Mouse (Mus musculus) embryonic facial prominence, embryonic 15.5 days (tissue): ENCODE results near the gene Unc119b. TPM values are rescaled to one million over a fixed set of nuclear protein-coding genes. Genes with fewer than 3 reads are reported as not detected.
"Not testable (repeated sequence)": the region's sequence is repeated elsewhere in the genome, so short reads cannot be mapped to it uniquely, and the experiment has no call there.

Experiments
- ATAC-seq: fragments of 200-750 bp; cut with Nextera tagmentation; 2 replicates; pipeline ENCODE4 v1.8.0; 2017; ENCODE audit warnings: low read depth, moderate TSS enrichment; ENCODE audit not compliant: insufficient number of reproducible peaks, low FRiP score, low TSS enrichment
- H3K27ac ChIP-seq: fragments of 300-500 bp; sonication (generic); replicated peaks from 2 replicates; pipeline ENCODE4 v1.5.1; 2015; ENCODE audit warnings: mild to moderate bottlenecking, inconsistent platforms
- H3K27me3 ChIP-seq: fragments of 300-500 bp; sonication (generic); 2 replicates; pipeline ENCODE4 v1.6.1; 2015; ENCODE audit warnings: inconsistent platforms
- H3K36me3 ChIP-seq: fragments of 300-500 bp; sonication (generic); 2 replicates; pipeline ENCODE4 v1.6.1; 2015; ENCODE audit warnings: mild to moderate bottlenecking, inconsistent platforms
- H3K4me1 ChIP-seq: fragments of 300-500 bp; sonication (generic); 2 replicates; pipeline ENCODE4 v1.6.1; 2015; ENCODE audit warnings: inconsistent platforms
- H3K4me2 ChIP-seq: fragments of 300-500 bp; sonication (generic); replicated peaks from 2 replicates; pipeline ENCODE4 v1.6.1; 2015; ENCODE audit warnings: mild to moderate bottlenecking, inconsistent platforms
- H3K4me3 ChIP-seq: fragments of 300-500 bp; sonication (generic); replicated peaks from 2 replicates; pipeline ENCODE4 v1.5.1; 2015; ENCODE audit warnings: mild to moderate bottlenecking, inconsistent platforms
- H3K9ac ChIP-seq: fragments of 300-500 bp; sonication (generic); 2 replicates; pipeline ENCODE4 v1.6.1; 2015; ENCODE audit warnings: inconsistent platforms
- H3K9me3 ChIP-seq: fragments of 300-500 bp; sonication (generic); replicated peaks from 2 replicates; pipeline ENCODE4 v1.6.1; 2016; ENCODE audit warnings: inconsistent platforms
- WGBS: fragments of 180-500 bp; shearing (Covaris S2); methylation state at CpG from one replicate; pipeline ENCODE4 v1.1.7; 2015; 5-methylcytosine and 5-hydroxymethylcytosine counted together
- polyA plus RNA-seq: library from polyadenylated mRNA; unstranded; fragments of >200 nt; fragmentation: Nextera tagmentation; extraction: Ambion mirVana; gene quantifications from 2 replicates; pipeline ENCODE4 v1.2.1, GENCODE M21; 2015

Gene Unc119b
- polyA plus RNA-seq, 1 experiment from 2014 or later: 42.2 TPM

- H3K36me3 ChIP-seq: peaks cover 45% of the 10 kb centered on the region
- no peaks in the 10 kb centered on the region for H3K27me3 ChIP-seq
- H3K4me3 ChIP-seq: no peak overlapping the region
- ATAC-seq: no peak
- no peaks in the 10 kb centered on the region; the same call in 1 of the 2 replicates for H3K4me1 ChIP-seq
- H3K9ac ChIP-seq: no peak overlapping the region
- 77% methylated on average over 5 of the region's 5 CpGs for WGBS
- no peak overlapping the region for H3K4me2 ChIP-seq
- H3K27ac ChIP-seq: no peak overlapping the region
- no peaks in the 10 kb centered on the region for H3K9me3 ChIP-seq
Measured at GRCm38 (mm10) chr5:115081636-115082035, 53.1 kb downstream of the Unc119b start.

- no peak overlapping the region for H3K4me3 ChIP-seq
- no peaks in the 10 kb centered on the region for H3K27me3 ChIP-seq
- peaks cover 12% of the 10 kb centered on the region for H3K4me1 ChIP-seq
- H3K27ac ChIP-seq: no peak overlapping the region
- H3K36me3 ChIP-seq: peaks cover 25% of the 10 kb centered on the region
- H3K9me3 ChIP-seq: no peaks in the 10 kb centered on the region
- no peak overlapping the region for H3K4me2 ChIP-seq
- no peak overlapping the region for H3K9ac ChIP-seq
- 60% methylated on average over 5 of the region's 5 CpGs for WGBS
- ATAC-seq: no peak
Measured at GRCm38 (mm10) chr5:115076144-115076901, 58.5 kb downstream of the Unc119b start.

- no peak for ATAC-seq
- Histone ChIP-seq H3K27ac (no peak overlapping the region), H3K36me3 (peaks cover 23% of the 10 kb centered on the region), H3K27me3 (no peaks in the 10 kb centered on the region), H3K4me1 (peaks cover 15% of the 10 kb centered on the region), H3K4me2 (no peak overlapping the region), H3K4me3 (no peak overlapping the region), H3K9me3 (no peaks in the 10 kb centered on the region), H3K9ac (no peak overlapping the region)
- WGBS: 68% methylated on average over 4 of the region's 4 CpGs
Measured at GRCm38 (mm10) chr5:115074749-115075148, 60.0 kb downstream of the Unc119b start.

GRCm38 (mm10) chr5:115073306-115073705 lies 61.5 kb downstream of the Unc119b start:
- 89% methylated on average over 8 of the region's 8 CpGs for WGBS

More at GRCm38 (mm10) chr5:115073306-115073705, 61.5 kb downstream of the Unc119b start:
- H3K9ac ChIP-seq, H3K4me3 ChIP-seq, H3K9me3 ChIP-seq, ATAC-seq, H3K27ac ChIP-seq, H3K27me3 ChIP-seq, H3K4me2 ChIP-seq: not testable (repeated sequence)
- peaks cover 23% of the 10 kb centered on the region for H3K36me3 ChIP-seq
- H3K4me1 ChIP-seq: peaks cover 15% of the 10 kb centered on the region

Other genes starting within 250 kb of the Unc119b start
- gene Oasl2, start 238.0 kb downstream of the Unc119b start, polyA plus RNA-seq: 4.8 and 6.5 TPM in 2 replicates
- 0.45 and 0.89 TPM in 2 replicates for gene Oasl1, start 211.7 kb downstream of the Unc119b start, polyA plus RNA-seq
- 61.8 and 69.0 TPM in 2 replicates for gene 2210016L21Rik, start 192.8 kb downstream of the Unc119b start, polyA plus RNA-seq
- gene Hnf1a, start 163.9 kb downstream of the Unc119b start, polyA plus RNA-seq: 0.07 TPM in 1 of 2 replicates, not detected in the other
- gene Sppl3, start 123.8 kb downstream of the Unc119b start, polyA plus RNA-seq: 20.9 and 24.9 TPM in 2 replicates
- 39.7 and 50.0 TPM in 2 replicates for gene Gm10401, start 36.7 kb downstream of the Unc119b start, polyA plus RNA-seq
- gene Acads, start 15.6 kb downstream of the Unc119b start, polyA plus RNA-seq: 47.8 and 48.2 TPM in 2 replicates
- gene Mlec, start 23.2 kb upstream of the Unc119b start, polyA plus RNA-seq: 95.1 and 98.4 TPM in 2 replicates
- gene Cabp1, start 59.4 kb upstream of the Unc119b start, polyA plus RNA-seq: 2.6 and 3.0 TPM in 2 replicates
- gene Pop5, start 100.9 kb upstream of the Unc119b start, polyA plus RNA-seq: 90.1 and 92.0 TPM in 2 replicates
- gene Rnf10, start 137.9 kb upstream of the Unc119b start, polyA plus RNA-seq: 158 and 170 TPM in 2 replicates
- gene Coq5, start 144.7 kb upstream of the Unc119b start, polyA plus RNA-seq: 37.3 and 37.6 TPM in 2 replicates
- 1,800 and 1,802 TPM in 2 replicates for gene Dynll1, start 166.0 kb upstream of the Unc119b start, polyA plus RNA-seq
- 263 and 264 TPM in 2 replicates for gene Srsf9, start 192.2 kb upstream of the Unc119b start, polyA plus RNA-seq
- 28.7 and 33.9 TPM in 2 replicates for gene Gatc, start 206.2 kb upstream of the Unc119b start, polyA plus RNA-seq
- gene Triap1, start 206.2 kb upstream of the Unc119b start, polyA plus RNA-seq: 56.4 and 66.2 TPM in 2 replicates
- gene Cox6a1, start 214.0 kb upstream of the Unc119b start, polyA plus RNA-seq: 850 and 892 TPM in 2 replicates